Mouse (Mus musculus) hindbrain, embryonic 10.5 days (tissue): ENCODE measurements around the gene Tldc2. TPM values are rescaled to one million over a fixed set of nuclear protein-coding genes. Genes with fewer than 3 reads are reported as not detected.

Source experiments
- DNase-seq: peaks from one replicate; pipeline ENCODE4 v3.0.0-alpha.2; 2017; ENCODE audit warnings: low spot score
- H3K27ac ChIP-seq: fragments of 300-500 bp; sonication (generic); 2 replicates; pipeline ENCODE4 v1.5.1; 2016; ENCODE audit warnings: mild to moderate bottlenecking, moderate library complexity
- H3K27me3 ChIP-seq: fragments of 300-500 bp; sonication (generic); 2 replicates; pipeline ENCODE4 v1.6.1; 2016; ENCODE audit warnings: mild to moderate bottlenecking; ENCODE audit not compliant: poor library complexity, insufficient read depth, severe bottlenecking
- H3K36me3 ChIP-seq: fragments of 300-500 bp; sonication (generic); 2 replicates; pipeline ENCODE4 v1.6.1; 2016; ENCODE audit warnings: mild to moderate bottlenecking, moderate library complexity
- H3K4me1 ChIP-seq: fragments of 300-500 bp; sonication (generic); replicated peaks from 2 replicates; pipeline ENCODE4 v1.6.1; 2016; ENCODE audit warnings: mild to moderate bottlenecking
- H3K4me3 ChIP-seq: fragments of 300-500 bp; sonication (generic); 2 replicates; pipeline ENCODE4 v1.5.1; 2016; ENCODE audit warnings: mild to moderate bottlenecking, moderate library complexity
- H3K9me3 ChIP-seq: fragments of 300-500 bp; sonication (generic); 2 replicates; pipeline ENCODE4 v1.6.1; 2016; ENCODE audit warnings: mild to moderate bottlenecking, moderate library complexity
- WGBS: fragments of 180-500 bp; shearing (Covaris S2); methylation state at CpG from one replicate; pipeline ENCODE4 v1.1.7; 2016; 5-methylcytosine and 5-hydroxymethylcytosine counted together
- polyA plus RNA-seq: library from polyadenylated mRNA; unstranded; fragments of >200 nt; fragmentation: Nextera tagmentation; extraction: Ambion mirVana; gene quantifications from 2 replicates; pipeline ENCODE4 v1.2.1, GENCODE M21; 2016

Gene Tldc2
- polyA plus RNA-seq, 1 experiment from 2014 or later, result not detected

- WGBS, result 92% methylated on average over 4 of the region's 4 CpGs
- peaks cover 12% of the 10 kb centered on the region for H3K9me3 ChIP-seq
- DNase-seq, result no peak
- H3K4me3 ChIP-seq, result no peak overlapping the region
- peaks cover 15% of the 10 kb centered on the region for H3K4me1 ChIP-seq
- no peak overlapping the region for H3K27ac ChIP-seq
- H3K36me3 ChIP-seq, result no peaks in the 10 kb centered on the region
- no peaks in the 10 kb centered on the region for H3K27me3 ChIP-seq
Observed at GRCm38 (mm10) chr2:157136176-157136575, 49.3 kb downstream of the Tldc2 start.

GRCm38 (mm10) chr2:157136646-157137045 is 49.8 kb downstream of the Tldc2 start:
- Histone ChIP-seq H3K4me3 (no peak overlapping the region), H3K9me3 (peaks cover 12% of the 10 kb centered on the region), H3K4me1 (peaks cover 15% of the 10 kb centered on the region), H3K36me3 (no peaks in the 10 kb centered on the region), H3K27me3 (no peaks in the 10 kb centered on the region), H3K27ac (no peak overlapping the region)
- WGBS, result 92% methylated on average over 2 of the region's 2 CpGs
- no peak for DNase-seq

- Histone ChIP-seq H3K4me1 (peaks cover 15% of the 10 kb centered on the region), H3K27ac (no peak overlapping the region), H3K9me3 (peaks cover 12% of the 10 kb centered on the region), H3K36me3 (no peaks in the 10 kb centered on the region), H3K4me3 (no peak overlapping the region), H3K27me3 (no peaks in the 10 kb centered on the region)
- no peak for DNase-seq
- 91% methylated on average over 9 of the region's 9 CpGs for WGBS
Observed at GRCm38 (mm10) chr2:157137959-157138731, 51.3 kb downstream of the Tldc2 start.

GRCm38 (mm10) chr2:157138808-157139207 is 52.0 kb downstream of the Tldc2 start:
- no peaks in the 10 kb centered on the region for H3K27me3 ChIP-seq
- no peak for DNase-seq
- WGBS, result 78% methylated on average over 5 of the region's 5 CpGs

DNA sequence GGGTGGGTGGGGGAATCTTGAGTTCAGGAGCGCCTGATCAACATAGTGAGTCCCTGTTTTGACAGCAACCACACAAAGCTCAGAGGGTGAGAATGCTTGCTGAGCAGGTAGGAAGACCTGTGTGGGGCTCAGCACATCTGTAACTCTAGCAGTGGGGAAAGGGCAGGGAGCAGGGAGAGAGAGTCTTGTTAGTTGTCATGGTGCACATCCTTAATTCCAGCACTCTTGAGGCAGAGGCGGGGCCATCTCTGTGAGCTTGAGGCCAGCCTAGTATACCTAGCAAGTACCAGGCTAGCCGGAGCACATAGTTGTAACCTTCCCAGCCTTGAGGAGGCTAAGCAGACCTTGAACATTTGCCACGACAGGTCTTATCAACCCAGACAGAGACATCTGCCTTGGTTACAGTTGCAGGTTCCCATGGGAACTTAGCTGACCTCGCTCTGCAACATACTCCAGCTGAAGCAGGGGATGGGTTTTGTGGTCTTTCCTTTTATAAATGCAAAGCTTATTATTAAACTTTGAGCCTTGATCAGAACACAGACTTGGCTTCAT is 52.5 kb downstream of the Tldc2 start:
- Histone ChIP-seq H3K27me3 (no peaks in the 10 kb centered on the region), H3K4me3 (no peak overlapping the region), H3K27ac (no peak overlapping the region), H3K4me1 (peaks cover 9% of the 10 kb centered on the region), H3K36me3 (peaks cover 6% of the 10 kb centered on the region), H3K9me3 (peaks cover 12% of the 10 kb centered on the region)
- WGBS, result 87% methylated on average over 5 of the region's 5 CpGs
- no peak for DNase-seq

More at GRCm38 (mm10) chr2:157138808-157139207, 52.0 kb downstream of the Tldc2 start:
- Histone ChIP-seq H3K9me3 (peaks cover 12% of the 10 kb centered on the region), H3K4me1 (peaks cover 14% of the 10 kb centered on the region), H3K27ac (no peak overlapping the region), H3K36me3 (peaks cover under 1% of the 10 kb centered on the region; the same call in 1 of the 2 replicates), H3K4me3 (no peak overlapping the region)

- DNase-seq, result no peak
- no peak overlapping the region for H3K27ac ChIP-seq
- 89% methylated on average over 4 of the region's 4 CpGs for WGBS
- no peaks in the 10 kb centered on the region for H3K4me1 ChIP-seq
- H3K36me3 ChIP-seq, result peaks cover 32% of the 10 kb centered on the region
- no peaks in the 10 kb centered on the region for H3K27me3 ChIP-seq
- H3K9me3 ChIP-seq, result peaks cover 12% of the 10 kb centered on the region
- H3K4me3 ChIP-seq, result no peak overlapping the region
Observed at GRCm38 (mm10) chr2:157141962-157142361, 55.1 kb downstream of the Tldc2 start.

DNA sequence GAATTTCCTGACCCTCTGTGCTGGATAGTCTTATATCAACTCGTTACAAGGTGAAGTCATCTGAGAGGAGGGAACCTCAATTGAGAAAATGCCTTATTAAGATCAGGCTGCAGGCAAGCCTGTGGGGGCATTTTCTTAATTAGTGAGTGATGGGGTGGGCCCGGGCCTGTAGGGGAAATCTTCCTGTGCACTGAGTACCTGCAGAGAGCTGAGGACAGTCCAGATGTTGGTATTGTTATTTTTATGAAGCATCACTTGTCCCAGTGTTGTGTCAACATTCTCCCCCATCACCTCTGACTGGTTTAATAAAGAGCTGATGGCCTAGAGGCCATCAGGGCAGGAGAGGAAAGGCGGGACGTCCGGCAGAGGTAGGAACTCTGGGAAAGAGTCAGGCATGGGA is 57.3 kb downstream of the Tldc2 start:
- Histone ChIP-seq H3K36me3 (peaks cover 53% of the 10 kb centered on the region), H3K27ac (no peak overlapping the region), H3K9me3 (peaks cover 12% of the 10 kb centered on the region), H3K4me3 (no peak overlapping the region), H3K27me3 (no peaks in the 10 kb centered on the region), H3K4me1 (no peaks in the 10 kb centered on the region)
- WGBS, result 80% methylated on average over 5 of the region's 5 CpGs
- no peak for DNase-seq

DNA sequence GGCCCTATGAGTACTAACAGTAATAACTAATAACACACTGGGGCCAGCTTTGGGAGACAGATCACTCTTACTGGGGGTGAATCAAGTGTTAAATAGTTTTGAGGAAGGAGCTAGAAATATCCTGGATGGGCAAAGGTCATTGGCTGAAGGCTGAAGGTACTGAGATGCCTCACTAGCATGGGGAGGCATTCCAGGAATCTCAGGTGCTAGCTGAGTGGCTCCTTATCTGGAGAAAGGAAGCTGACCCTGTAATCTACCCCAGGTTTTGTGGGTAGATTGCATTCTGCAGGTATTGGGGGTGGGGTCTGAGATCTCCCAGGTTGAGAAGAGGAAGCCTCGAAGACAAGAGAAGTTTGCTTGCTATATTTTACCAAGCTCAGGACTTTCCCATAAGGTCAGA is 58.3 kb downstream of the Tldc2 start:
- Histone ChIP-seq H3K27ac (no peak overlapping the region), H3K36me3 (peaks cover 64% of the 10 kb centered on the region), H3K27me3 (no peaks in the 10 kb centered on the region), H3K4me3 (no peak overlapping the region), H3K4me1 (no peaks in the 10 kb centered on the region), H3K9me3 (peaks cover 3% of the 10 kb centered on the region; the same call in 1 of the 2 replicates)
- DNase-seq, result no peak
- 80% methylated on average over 1 of the region's 1 CpGs for WGBS

Other genes with a start within 250 kb of the Tldc2 start
- 88.4 and 90.3 TPM in 2 replicates for gene Tgif2, start 247.0 kb upstream of the Tldc2 start, polyA plus RNA-seq
- 8.1 and 9.4 TPM in 2 replicates for gene 4930518I15Rik, start 229.1 kb upstream of the Tldc2 start, polyA plus RNA-seq
- gene Rab5if, start 223.9 kb upstream of the Tldc2 start, polyA plus RNA-seq, result 184 and 188 TPM in 2 replicates
- gene Sla2, start 199.9 kb upstream of the Tldc2 start, polyA plus RNA-seq, result 0.37 and 0.90 TPM in 2 replicates
- 44.8 and 49.3 TPM in 2 replicates for gene Ndrg3, start 95.0 kb upstream of the Tldc2 start, polyA plus RNA-seq
- gene Dsn1, start 79.9 kb upstream of the Tldc2 start, polyA plus RNA-seq, result 44.1 and 51.2 TPM in 2 replicates
- gene Soga1, start 7.8 kb upstream of the Tldc2 start, polyA plus RNA-seq, result 3.7 and 4.0 TPM in 2 replicates
- gene Samhd1, start 48.2 kb downstream of the Tldc2 start, polyA plus RNA-seq, result 18.8 and 22.9 TPM in 2 replicates
- gene Rbl1, start 117.5 kb downstream of the Tldc2 start, polyA plus RNA-seq, result 22.9 and 28.1 TPM in 2 replicates
- gene Rpn2, start 192.0 kb downstream of the Tldc2 start, polyA plus RNA-seq, result 273 and 275 TPM in 2 replicates
- 0.44 and 0.60 TPM in 2 replicates for gene Mroh8, start 192.5 kb downstream of the Tldc2 start, polyA plus RNA-seq